Mouse (Mus musculus) lung, postnatal 0 days (tissue): ENCODE data around the gene Ajm1.

Experiments
- CTCF ChIP-seq: IDR thresholded peaks from 2 replicates; pipeline ENCODE4 v1.5.1; 2016; ENCODE audit warnings: antibody characterized with exemption, mild to moderate bottlenecking
- EP300 ChIP-seq: IDR thresholded peaks from 2 replicates; pipeline ENCODE4 v1.6.1; 2016; ENCODE audit warnings: antibody characterized with exemption, mild to moderate bottlenecking, control low read depth

DNA sequence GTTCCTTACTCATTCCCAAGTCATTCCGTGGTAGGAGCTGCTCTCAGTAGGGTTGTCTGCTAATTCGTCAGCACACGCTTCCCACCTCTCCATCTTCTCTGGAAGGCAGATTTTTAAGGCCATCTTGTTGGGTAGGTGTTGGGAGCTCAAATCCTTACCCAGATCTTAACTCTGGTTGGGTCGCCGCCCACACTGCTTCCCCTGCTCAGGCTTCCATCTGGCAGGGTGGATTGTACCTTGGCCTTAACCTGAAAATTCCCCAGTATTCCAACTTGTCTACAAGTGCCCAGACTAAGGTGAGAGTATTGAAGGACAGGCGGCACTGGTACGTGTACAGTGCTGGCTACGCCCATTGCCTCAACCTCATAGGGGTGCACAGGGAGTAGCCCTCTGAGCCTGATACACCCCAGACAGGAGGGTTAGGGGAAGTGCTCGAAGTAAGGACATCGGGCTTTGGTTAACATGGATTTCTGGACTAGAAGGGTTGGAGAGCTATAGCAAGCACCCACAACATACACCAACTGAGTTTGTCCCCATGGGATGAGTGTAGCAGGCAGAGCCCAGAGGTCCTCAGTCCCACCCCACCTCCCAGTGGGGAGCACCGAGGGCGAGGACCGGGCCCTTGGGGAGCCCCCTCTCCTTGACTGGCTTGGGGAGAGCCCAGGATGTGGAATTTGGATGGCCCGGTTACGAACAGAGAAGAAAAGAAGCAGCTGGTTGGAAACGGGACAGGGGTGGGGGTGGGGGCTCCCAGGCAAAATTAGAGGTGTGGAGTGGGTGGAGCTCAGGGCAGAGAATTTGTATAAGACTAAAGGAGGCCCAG is 5.3 kb downstream of the Ajm1 start:
- TF ChIP-seq CTCF (no peak), EP300 (no peak)
